Mouse (Mus musculus): Measurements from ENCODE around the gene Arhgap22.

GRCm38 (mm10) chr14:33250215-33250939 lies 36.6 kb downstream of the Arhgap22 start:
- no peak for TF ChIP-seq POLR2A (IDR thresholded peaks at IDR 0.05; ENCODE audit: borderline replicate concordance, extremely low read depth, low read depth, low read length)
- no peak for TF ChIP-seq CTCF (IDR thresholded peaks at IDR 0.05; ENCODE audit: insufficient read depth, low read length)

All from lung, adult 2 months (tissue).